In genomic region chr16:57881575-57882094, GRCm38 (mm10) we compare ENCODE assay signal across 20 mouse cellular contexts.
"Had no signal": no experiment of that assay in that cellular context is flagged by ENCODE, and none has a peak within 500 bp of the region (broad histone marks: within the 10 kb centered on the region; RNA-seq: fewer than 3 reads in every experiment).

No protein-coding gene starts in this region.

- ATAC-seq: intestine, embryonic 15.5 days; midbrain, embryonic 16.5 days had no signal

- H3K27me3 ChIP-seq: intestine, embryonic 15.5 days; limb, embryonic 13.5 days; liver, embryonic 15.5 days; megakaryocyte, embryonic 14.5 days; midbrain, embryonic 12.5 days; neural tube, embryonic 13.5 days; stomach, embryonic 15.5 days had no signal

- H3K4me2 ChIP-seq: intestine, embryonic 15.5 days; limb, embryonic 13.5 days; liver, embryonic 11.5 days; liver, embryonic 15.5 days; midbrain, embryonic 12.5 days; neural tube, embryonic 13.5 days; stomach, embryonic 15.5 days had no signal

- H3K9ac ChIP-seq: intestine, embryonic 15.5 days; limb, embryonic 13.5 days; liver, embryonic 15.5 days; midbrain, embryonic 12.5 days; neural tube, embryonic 13.5 days; stomach, embryonic 15.5 days had no signal

- H3K4me1 ChIP-seq: intestine, embryonic 15.5 days; liver, embryonic 15.5 days; megakaryocyte, embryonic 14.5 days; midbrain, embryonic 12.5 days; neural tube, embryonic 13.5 days; stomach, embryonic 15.5 days had no signal

- DNase-seq: kidney, adult 8-10 months; kidney, postnatal 36 days; lung, adult 2 months; lung, postnatal 10 days; retina, postnatal 1 day; right cerebral cortex, postnatal 4 days; spleen, adult 18-20 months; thymus, adult 2 months; thymus, postnatal 25 days had no signal

- H3K36me3 ChIP-seq: intestine, embryonic 15.5 days; limb, embryonic 13.5 days; liver, embryonic 15.5 days; midbrain, embryonic 12.5 days; neural tube, embryonic 13.5 days; stomach, embryonic 15.5 days had no signal

- H3K27ac ChIP-seq: intestine, embryonic 15.5 days; layer of hippocampus, adult 2 months; limb, embryonic 13.5 days; liver, embryonic 15.5 days; macrophage; midbrain, embryonic 12.5 days; neural tube, embryonic 13.5 days; stomach, embryonic 15.5 days had no signal

- H3K9me3 ChIP-seq: intestine, embryonic 15.5 days; limb, embryonic 13.5 days; liver, embryonic 15.5 days; midbrain, embryonic 12.5 days; neural tube, embryonic 13.5 days; stomach, embryonic 15.5 days had no signal

- H3K4me3 ChIP-seq: intestine, embryonic 15.5 days; layer of hippocampus, adult 2 months; limb, embryonic 13.5 days; liver, embryonic 15.5 days; megakaryocyte, embryonic 14.5 days; midbrain, embryonic 12.5 days; neural tube, embryonic 13.5 days; stomach, embryonic 15.5 days had no signal
